Mouse (Mus musculus) neural tube, embryonic 15.5 days (tissue): Measurements from ENCODE around the gene Hibch. TPM values are rescaled to one million over a fixed set of nuclear protein-coding genes. Genes with fewer than 3 reads are reported as not detected.

Source experiments
- ATAC-seq: fragments of 200-750 bp; cut with Nextera tagmentation; 2 replicates; pipeline ENCODE4 v1.8.0; 2017; ENCODE audit warnings: mild to moderate bottlenecking, moderate TSS enrichment, moderate library complexity; ENCODE audit not compliant: low FRiP score
- H3K27ac ChIP-seq: fragments of 300-500 bp; sonication (generic); replicated peaks from 2 replicates; pipeline ENCODE4 v1.5.1; 2015; ENCODE audit warnings: mild to moderate bottlenecking, inconsistent platforms
- H3K27me3 ChIP-seq: fragments of 300-500 bp; sonication (generic); replicated peaks from 2 replicates; pipeline ENCODE4 v1.6.1; 2015; ENCODE audit warnings: inconsistent platforms
- H3K36me3 ChIP-seq: fragments of 300-500 bp; sonication (generic); 2 replicates; pipeline ENCODE4 v1.6.1; 2015; ENCODE audit warnings: inconsistent platforms
- H3K4me1 ChIP-seq: fragments of 300-500 bp; sonication (generic); 2 replicates; pipeline ENCODE4 v1.6.1; 2015; ENCODE audit warnings: inconsistent platforms
- H3K4me2 ChIP-seq: fragments of 300-500 bp; sonication (generic); 2 replicates; pipeline ENCODE4 v1.6.1; 2015; ENCODE audit warnings: inconsistent platforms, mild to moderate bottlenecking, moderate library complexity
- H3K4me3 ChIP-seq: fragments of 300-500 bp; sonication (generic); replicated peaks from 2 replicates; pipeline ENCODE4 v1.5.1; 2015; ENCODE audit warnings: mild to moderate bottlenecking, inconsistent platforms
- H3K9ac ChIP-seq: fragments of 300-500 bp; sonication (generic); replicated peaks from 2 replicates; pipeline ENCODE4 v1.6.1; 2015; ENCODE audit warnings: mild to moderate bottlenecking, inconsistent platforms
- H3K9me3 ChIP-seq: fragments of 300-500 bp; sonication (generic); replicated peaks from 2 replicates; pipeline ENCODE4 v1.6.1; 2016; ENCODE audit warnings: inconsistent platforms
- WGBS: fragments of 180-500 bp; shearing (Covaris S2); methylation state at CpG from one replicate; pipeline ENCODE4 v1.1.7; 2015; ENCODE audit warnings: mixed read lengths; 5-methylcytosine and 5-hydroxymethylcytosine counted together
- polyA plus RNA-seq: library from polyadenylated mRNA; unstranded; fragments of >200 nt; fragmentation: Nextera tagmentation; extraction: Ambion mirVana; gene quantifications from 2 replicates; pipeline ENCODE4 v1.2.1, GENCODE M21; 2015

Hibch gene
- polyA plus RNA-seq, 1 experiment from 2014 or later = 30.9 TPM

- Histone ChIP-seq H3K4me3 (no peak overlapping the region), H3K9ac (no peak overlapping the region), H3K27ac (no peak overlapping the region), H3K4me1 (peaks cover 19% of the 10 kb centered on the region), H3K27me3 (no peaks in the 10 kb centered on the region), H3K36me3 (no peaks in the 10 kb centered on the region), H3K9me3 (no peaks in the 10 kb centered on the region), H3K4me2 (no peak overlapping the region)
- no peak for ATAC-seq
- WGBS = 78% methylated on average over 2 of the region's 2 CpGs
Observed at GRCm38 (mm10) chr1:52954456-52954855, 109.7 kb downstream of the Hibch start.

GRCm38 (mm10) chr1:52955102-52955501 is 110.4 kb downstream of the Hibch start:
- H3K4me3 ChIP-seq = no peak overlapping the region
- no peaks in the 10 kb centered on the region for H3K9me3 ChIP-seq
- H3K9ac ChIP-seq = no peak overlapping the region
- H3K27ac ChIP-seq = no peak overlapping the region
- no peak overlapping the region for H3K4me2 ChIP-seq
- no peaks in the 10 kb centered on the region for H3K27me3 ChIP-seq
- peaks cover 19% of the 10 kb centered on the region for H3K4me1 ChIP-seq
- H3K36me3 ChIP-seq = no peaks in the 10 kb centered on the region
- 39% methylated on average over 6 of the region's 6 CpGs for WGBS
- ATAC-seq = no peak

- 77% methylated on average over 4 of the region's 4 CpGs for WGBS
- no peaks in the 10 kb centered on the region for H3K27me3 ChIP-seq
- no peaks in the 10 kb centered on the region for H3K36me3 ChIP-seq
- no peak overlapping the region for H3K27ac ChIP-seq
- no peak overlapping the region for H3K4me2 ChIP-seq
- H3K4me1 ChIP-seq = peaks cover 19% of the 10 kb centered on the region
- no peak for ATAC-seq
- no peaks in the 10 kb centered on the region for H3K9me3 ChIP-seq
- H3K9ac ChIP-seq = no peak overlapping the region
- no peak overlapping the region for H3K4me3 ChIP-seq
Observed at GRCm38 (mm10) chr1:52956746-52957145, 112.0 kb downstream of the Hibch start.

- ATAC-seq = no peak
- H3K4me3 ChIP-seq = no peak overlapping the region
- H3K9me3 ChIP-seq = no peaks in the 10 kb centered on the region
- no peak overlapping the region for H3K9ac ChIP-seq
- H3K27me3 ChIP-seq = no peaks in the 10 kb centered on the region
- no peak overlapping the region for H3K4me2 ChIP-seq
- H3K36me3 ChIP-seq = no peaks in the 10 kb centered on the region
- H3K27ac ChIP-seq = no peak overlapping the region
- WGBS = 83% methylated on average over 6 of the region's 6 CpGs
- H3K4me1 ChIP-seq = no peaks in the 10 kb centered on the region
Observed at GRCm38 (mm10) chr1:52960191-52960590, 115.5 kb downstream of the Hibch start.

- Histone ChIP-seq H3K9ac (no peak overlapping the region), H3K9me3 (no peaks in the 10 kb centered on the region), H3K4me1 (no peaks in the 10 kb centered on the region), H3K27me3 (no peaks in the 10 kb centered on the region), H3K27ac (no peak overlapping the region), H3K4me2 (no peak overlapping the region), H3K36me3 (no peaks in the 10 kb centered on the region), H3K4me3 (no peak overlapping the region)
- no peak for ATAC-seq
- 86% methylated on average over 2 of the region's 2 CpGs for WGBS
Observed at GRCm38 (mm10) chr1:52963097-52963496, 118.4 kb downstream of the Hibch start.

GRCm38 (mm10) chr1:52964581-52964980 is 119.9 kb downstream of the Hibch start:
- H3K4me3 ChIP-seq = no peak overlapping the region
- H3K27ac ChIP-seq = no peak overlapping the region
- no peaks in the 10 kb centered on the region for H3K4me1 ChIP-seq
- no peak overlapping the region for H3K9ac ChIP-seq
- no peaks in the 10 kb centered on the region for H3K36me3 ChIP-seq
- H3K9me3 ChIP-seq = no peaks in the 10 kb centered on the region
- no peak for ATAC-seq
- WGBS = 77% methylated on average over 8 of the region's 8 CpGs
- no peaks in the 10 kb centered on the region for H3K27me3 ChIP-seq
- H3K4me2 ChIP-seq = no peak overlapping the region

Other genes with a start within 250 kb of the Hibch start
- gene Nemp2, start 214.2 kb upstream of the Hibch start, polyA plus RNA-seq = 3.8 and 5.8 TPM in 2 replicates
- gene Mfsd6, start 117.5 kb upstream of the Hibch start, polyA plus RNA-seq = 10.2 and 11.7 TPM in 2 replicates
- gene Inpp1, start 27.2 kb upstream of the Hibch start, polyA plus RNA-seq = 47.1 and 47.5 TPM in 2 replicates
- 5.3 and 5.7 TPM in 2 replicates for gene 1700019D03Rik, start 175.2 kb downstream of the Hibch start, polyA plus RNA-seq
- 0.74 and 0.81 TPM in 2 replicates for gene Mstn, start 216.7 kb downstream of the Hibch start, polyA plus RNA-seq